Mouse (Mus musculus) macrophage (primary cell): ENCODE measurements around the gene Napb. TPM values are rescaled to one million over a fixed set of nuclear protein-coding genes. Genes with fewer than 3 reads are reported as not detected.
"Not testable (repeated sequence)": the region's sequence is repeated elsewhere in the genome, so short reads cannot be mapped to it uniquely, and the experiment has no call there.

Experiments used
- H3K27ac ChIP-seq: fragments of 350-480 bp; formaldehyde crosslinking; 2 replicates; pipeline ENCODE4 v1.9.0; 2021
- H3K36me3 ChIP-seq: fragments of 350-480 bp; formaldehyde crosslinking; 2 replicates; pipeline ENCODE4 v1.9.0; 2021; ENCODE audit errors: inconsistent target
- H3K4me3 ChIP-seq: fragments of 350-480 bp; formaldehyde crosslinking; 2 replicates; pipeline ENCODE4 v1.9.0; 2021; ENCODE audit errors: inconsistent target
- H3K79me2 ChIP-seq: fragments of 350-480 bp; formaldehyde crosslinking; 2 replicates; pipeline ENCODE4 v1.9.0; 2021; ENCODE audit errors: inconsistent target
- WGBS: methylation state at CpG from one replicate; pipeline ENCODE4 v1.1.7; 2026; ENCODE audit warnings: inconsistent platforms; ENCODE audit not compliant: missing documents; 5-methylcytosine and 5-hydroxymethylcytosine counted together
- polyA plus RNA-seq: library from polyadenylated mRNA; stranded (reverse); fragments of 250-400 nt; gene quantifications from 3 replicates; pipeline ENCODE4 v1.2.4, GENCODE M21; 2018; ENCODE audit warnings: inconsistent platforms
- total RNA-seq, 78 experiments: library from RNA; depleted of rRNA; stranded (reverse); fragments of 250-400 nt; gene quantifications; 1 replicate in 9 of 78; 2 replicates in 24 of 78; 3 replicates in 43 of 78; 4 replicates in 2 of 78; pipeline ENCODE4 v1.2.4; 2018; ENCODE audit warnings: inconsistent platforms in 56 of 78

Gene Napb
- 10 to 100 TPM in 8 of 26 experiments, 1 to 10 TPM in 18; 1.1 to 18.8 (median 6.4) TPM for total RNA-seq (2018; cell fraction: chromatin; rRNA removed)
- 1 to 10 TPM in 9 of 26 experiments, under 1 TPM in 17; 0.16 to 1.8 (median 0.75) TPM for total RNA-seq (2018; cell fraction: cytosol; rRNA removed)
- total RNA-seq (2018; cell fraction: nucleus; rRNA removed) = 10 to 100 TPM in 2 of 26 experiments, 1 to 10 TPM in 21, under 1 TPM in 3; 0.74 to 12.2 (median 3.2) TPM
- polyA plus RNA-seq = 0.69 to 0.97 TPM (median 0.83 TPM) in 3 replicates

DNA sequence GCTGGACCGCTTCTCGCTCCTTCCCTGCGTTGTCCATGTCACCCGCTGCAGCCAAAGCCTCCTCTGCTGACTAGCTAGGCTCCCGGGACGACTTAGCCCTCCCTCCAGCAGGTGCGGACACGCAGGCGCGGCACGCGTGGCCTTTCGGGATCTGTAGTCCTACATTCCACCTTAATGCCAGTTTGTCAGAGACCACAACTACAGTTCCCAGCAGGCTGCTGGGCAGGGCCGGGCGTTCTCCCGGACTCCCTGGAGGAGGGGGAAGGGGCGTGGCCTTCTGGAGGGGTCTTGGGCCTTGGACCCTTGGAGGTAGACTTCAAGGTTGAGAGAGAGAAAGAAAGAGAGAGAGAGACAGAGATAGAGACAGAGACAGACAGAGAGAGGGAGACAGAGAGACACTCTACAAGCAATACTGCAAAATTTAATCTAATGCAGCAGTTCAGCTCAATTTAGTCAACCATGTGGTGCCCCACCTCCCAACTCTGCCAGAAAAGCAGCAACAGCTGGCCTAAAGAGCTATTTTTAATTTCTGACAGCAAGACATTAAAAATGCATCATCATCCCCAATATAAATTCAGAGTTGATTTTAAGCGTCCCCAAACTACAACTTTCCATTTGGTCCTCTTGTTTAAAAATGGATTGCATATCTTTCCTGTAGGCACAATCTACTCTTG lies at the start of gene Napb:
Gene Napb, minus strand, starts transcription at position 141 of the 674 bp plus-strand sequence.
- peaks cover 27% of the 10 kb centered on the region for H3K79me2 ChIP-seq
- peak within 1 kb of the TSS; percentile 33; the same call in 1 of the 2 replicates for H3K27ac ChIP-seq
- no peaks in the 10 kb centered on the region for H3K36me3 ChIP-seq
- 6% methylated on average over 18 of the region's 18 CpGs for WGBS
- H3K4me3 ChIP-seq = peak within 1 kb of the TSS; percentile 92

DNA sequence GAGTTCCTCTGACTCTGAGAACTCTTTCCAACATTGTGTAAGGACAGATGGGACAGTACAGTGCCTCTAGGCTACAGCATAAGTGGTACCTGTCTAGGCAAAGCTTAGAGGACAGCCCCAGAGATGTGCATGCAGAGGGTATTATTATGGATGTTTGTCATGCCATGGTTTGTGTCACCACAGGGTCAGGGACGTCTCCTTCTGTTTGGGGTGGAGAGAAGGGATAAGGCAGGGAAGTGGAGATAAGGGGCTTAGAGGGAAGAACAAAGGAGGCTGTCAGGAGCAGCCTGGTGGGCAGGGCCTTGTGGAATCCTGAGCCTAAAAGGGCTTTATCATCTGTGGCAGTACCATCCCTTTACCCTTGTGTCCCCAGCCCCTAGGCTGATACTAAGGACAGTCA lies 49.4 kb upstream of the Napb start, which contains the start of gene 8030411F24Rik:
Gene 8030411F24Rik, plus strand, starts transcription at position 301 of the 400 bp plus-strand sequence.
- Histone ChIP-seq H3K27ac (no peak within 1 kb of the TSS), H3K4me3 (no peak within 1 kb of the TSS), H3K79me2 (no peaks in the 10 kb centered on the region), H3K36me3 (no peaks in the 10 kb centered on the region)
- WGBS = 42% methylated on average over 1 of the region's 1 CpGs

DNA sequence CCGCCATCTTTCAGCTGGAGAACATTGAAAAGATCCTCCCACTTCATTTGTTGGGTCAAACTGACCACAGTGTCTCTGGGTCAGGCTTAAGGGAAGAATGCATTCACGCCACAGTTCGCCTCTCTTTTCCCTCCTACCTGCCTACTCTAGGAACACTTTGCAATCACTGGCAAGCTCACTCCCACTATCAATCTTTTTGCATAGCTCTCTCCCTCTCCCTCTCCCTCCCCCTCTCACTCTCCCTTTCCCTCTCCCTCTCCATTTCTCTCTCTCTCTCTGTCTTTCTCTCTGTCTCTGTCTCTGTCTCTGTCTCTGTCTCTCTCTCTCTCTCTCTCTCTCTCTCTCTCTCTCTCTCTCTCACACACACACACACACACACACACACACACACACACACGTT lies 39.1 kb upstream of the Napb start, which contains the start of gene Cst11:
Gene Cst11, minus strand, starts transcription at position 101 of the 400 bp plus-strand sequence.
- H3K27ac ChIP-seq, H3K79me2 ChIP-seq, H3K4me3 ChIP-seq, H3K36me3 ChIP-seq: not testable (repeated sequence)
- 100% methylated on average over 3 of the region's 4 CpGs for WGBS

DNA sequence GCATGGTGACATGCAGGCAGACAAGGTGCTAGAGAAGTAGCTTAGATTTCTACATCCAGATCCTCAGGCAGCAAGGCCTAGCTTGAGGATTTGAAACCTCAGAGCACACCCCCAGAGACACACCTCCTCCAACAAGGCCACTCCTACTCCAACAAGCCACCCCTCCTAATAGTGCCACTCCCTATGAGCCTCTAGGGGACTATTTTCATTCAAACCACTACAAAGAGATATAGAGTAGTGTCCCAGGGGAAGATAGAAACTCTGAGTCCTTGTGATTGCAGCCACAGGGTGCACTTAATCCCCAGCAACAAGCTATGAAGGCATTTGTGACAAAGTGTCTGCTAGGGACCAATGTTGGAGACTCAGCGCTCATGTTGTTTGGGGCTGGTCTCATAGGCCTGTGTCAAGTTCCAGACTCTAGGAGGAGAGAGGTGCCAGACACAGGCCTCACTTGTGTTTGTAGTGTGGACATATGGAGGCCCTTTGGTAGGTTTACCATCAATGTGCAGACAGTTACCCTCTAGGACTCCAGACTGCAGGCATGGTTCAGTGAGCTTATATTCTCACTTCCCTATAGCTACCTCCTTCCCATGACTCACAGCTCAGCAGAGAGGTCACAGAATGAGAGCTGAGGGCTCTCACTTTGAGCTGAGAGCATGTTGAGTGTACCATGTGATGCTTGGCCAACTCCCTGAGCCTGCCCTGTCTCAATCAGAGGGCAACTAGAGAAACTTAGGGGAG lies 31.6 kb upstream of the Napb start:
- 93% methylated on average over 1 of the region's 1 CpGs for WGBS
- Histone ChIP-seq H3K79me2 (no peaks in the 10 kb centered on the region), H3K4me3 (no peak overlapping the region), H3K27ac (peak overlapping the region; percentile 36; the same call in 1 of the 2 replicates), H3K36me3 (no peaks in the 10 kb centered on the region)

DNA sequence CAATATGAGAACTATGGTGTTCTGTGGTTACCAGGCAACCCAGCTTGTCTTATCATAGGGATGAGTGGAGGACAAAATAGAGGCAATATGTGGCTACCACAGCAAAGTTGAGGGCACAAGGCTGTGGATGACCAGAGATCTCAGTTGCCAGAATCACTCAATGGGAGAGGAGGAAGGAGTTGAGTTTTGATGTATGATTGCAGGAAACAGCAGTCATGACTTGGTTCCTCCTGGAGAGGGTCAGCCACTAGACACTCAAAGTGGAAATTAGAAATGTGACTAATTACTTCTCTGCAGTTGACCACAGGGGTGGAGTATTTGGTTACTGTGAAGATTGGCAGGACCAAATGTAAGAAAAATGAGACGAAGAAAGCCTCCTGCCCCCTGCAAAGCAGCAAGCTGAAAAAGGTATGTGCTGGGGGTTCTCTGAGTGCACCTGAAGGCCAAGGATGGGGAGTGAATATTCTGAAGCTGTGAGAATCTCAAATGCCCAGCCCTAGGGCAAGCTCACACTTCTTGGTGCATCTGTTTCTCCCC lies 22.1 kb upstream of the Napb start:
- WGBS = 11% methylated on average over 1 of the region's 1 CpGs
- Histone ChIP-seq H3K79me2 (no peaks in the 10 kb centered on the region), H3K4me3 (no peak overlapping the region), H3K36me3 (no peaks in the 10 kb centered on the region), H3K27ac (0 out of 2 replicates have a peak overlapping the region, but pooled peaks have one; percentile 5)

DNA sequence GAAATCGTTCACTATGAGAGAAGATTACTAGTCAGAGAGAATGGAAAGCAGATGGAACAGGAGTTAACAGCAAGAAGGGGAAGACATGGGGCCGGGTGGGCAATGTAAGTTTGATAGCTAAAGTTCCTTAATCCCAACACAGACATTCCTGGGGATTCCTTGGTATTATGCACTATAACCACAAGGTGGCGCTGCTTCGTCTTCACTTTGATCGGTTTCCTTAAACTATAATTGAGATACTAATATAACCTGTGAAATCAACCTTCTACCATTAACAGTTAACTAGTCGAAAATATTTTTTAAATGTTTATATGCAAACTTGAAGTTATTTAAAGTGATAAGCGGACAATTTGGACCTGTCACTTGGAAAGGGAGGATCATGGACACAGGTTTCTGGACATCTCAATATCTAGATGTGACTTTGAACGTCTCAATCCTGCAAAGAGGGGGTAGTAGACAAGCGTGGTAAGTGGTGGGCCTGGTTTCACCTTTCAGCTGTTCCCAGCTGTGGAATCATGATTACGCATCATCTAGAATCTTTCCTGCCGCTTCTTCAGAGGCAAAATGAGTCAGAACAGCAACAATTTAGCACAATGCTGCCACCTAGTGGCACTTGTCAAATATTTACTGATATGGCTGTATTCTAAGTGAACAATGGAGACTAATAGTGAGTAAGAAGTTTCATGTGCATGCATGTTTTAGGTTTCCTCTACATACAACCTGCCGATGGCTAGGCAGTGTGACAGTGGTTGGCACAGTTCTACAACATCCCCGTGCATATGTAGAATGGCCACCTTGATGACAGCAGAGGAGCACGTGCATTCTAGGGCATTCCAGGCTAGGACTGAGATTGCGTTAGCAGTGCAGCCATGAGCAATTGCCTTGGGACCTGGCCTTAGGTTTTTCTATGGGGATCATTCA lies 19.9 kb upstream of the Napb start:
- 17% methylated on average over 15 of the region's 15 CpGs for WGBS
- no peaks in the 10 kb centered on the region for H3K36me3 ChIP-seq
- H3K4me3 ChIP-seq = peak overlapping the region; percentile 26
- no peaks in the 10 kb centered on the region for H3K79me2 ChIP-seq
- H3K27ac ChIP-seq = no peak overlapping the region

DNA sequence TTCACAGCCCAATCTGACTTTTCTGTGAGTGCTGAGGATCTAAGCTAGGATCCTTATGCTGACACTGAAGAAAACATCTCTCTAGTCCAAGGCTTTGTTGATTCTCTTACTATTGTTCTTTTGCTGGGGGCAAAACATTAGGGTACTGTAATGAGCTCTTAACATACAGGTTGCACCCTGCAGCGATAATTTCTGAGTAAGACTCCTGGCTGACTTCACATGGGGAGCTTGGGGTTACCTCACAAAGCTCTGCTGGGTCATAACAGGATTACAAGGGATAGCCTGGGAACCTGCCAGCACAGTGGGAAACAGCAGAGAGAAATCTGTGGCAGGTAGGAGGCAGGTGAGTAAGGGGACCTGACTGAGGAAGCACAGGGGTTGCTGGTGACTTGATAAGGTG lies 17.8 kb upstream of the Napb start, which contains the start of gene Cstl1:
Gene Cstl1, plus strand, starts transcription at position 301 of the 400 bp plus-strand sequence.
- Histone ChIP-seq H3K27ac (no peak within 1 kb of the TSS), H3K79me2 (no peaks in the 10 kb centered on the region), H3K4me3 (no peak within 1 kb of the TSS), H3K36me3 (no peaks in the 10 kb centered on the region)
- 100% methylated on average over 1 of the region's 1 CpGs for WGBS

DNA sequence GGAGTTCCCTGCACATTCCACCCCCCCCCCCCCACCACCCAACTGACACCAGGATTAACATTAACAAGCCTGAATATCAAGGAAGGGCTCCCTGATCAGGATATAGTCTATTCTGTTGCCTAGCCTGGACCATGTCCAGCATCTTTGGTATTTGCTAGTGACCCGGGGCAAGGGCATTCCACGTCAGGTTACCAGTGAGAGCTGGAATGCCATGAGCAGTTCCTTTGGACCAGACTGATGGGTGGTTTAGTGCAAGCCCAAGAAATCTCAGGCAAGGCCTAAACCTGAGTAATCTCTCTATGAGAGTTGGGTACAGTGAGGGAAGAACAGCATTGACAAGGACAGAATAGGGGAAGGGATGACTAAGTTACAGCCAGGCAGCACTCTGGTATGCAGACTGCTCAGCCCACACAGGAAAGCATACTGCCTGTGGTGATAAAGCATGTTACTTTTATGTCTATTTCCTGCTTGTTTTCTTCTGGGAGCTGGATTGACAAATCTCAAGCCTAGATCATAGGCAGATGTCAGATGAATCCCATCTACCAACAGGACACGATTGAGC lies 11.7 kb upstream of the Napb start:
- H3K79me2 ChIP-seq = no peaks in the 10 kb centered on the region
- WGBS = 70% methylated on average over 3 of the region's 3 CpGs
- no peak overlapping the region for H3K27ac ChIP-seq
- H3K4me3 ChIP-seq = no peak overlapping the region
- no peaks in the 10 kb centered on the region for H3K36me3 ChIP-seq

DNA sequence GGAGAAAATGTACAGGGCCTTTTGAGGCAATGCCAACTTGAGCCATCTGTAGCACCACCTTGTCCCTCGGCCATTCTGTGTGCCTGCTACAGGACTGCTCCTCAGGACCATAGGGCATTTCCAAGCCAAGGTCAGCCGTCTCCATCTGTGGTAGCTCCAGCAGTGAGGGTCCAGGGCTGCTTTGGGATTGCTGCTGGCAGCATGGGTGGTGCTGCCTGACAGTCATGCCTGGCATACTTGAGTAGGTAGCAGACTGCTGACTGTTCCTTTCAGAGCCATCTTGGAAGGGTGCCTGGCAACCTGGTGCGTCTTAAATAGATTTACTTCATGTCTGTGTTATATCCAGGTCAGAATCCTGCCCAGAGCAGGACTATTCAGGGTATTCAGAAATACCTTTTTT lies 10.7 kb upstream of the Napb start:
- no peaks in the 10 kb centered on the region for H3K79me2 ChIP-seq
- WGBS = 93% methylated on average over 3 of the region's 3 CpGs
- H3K27ac ChIP-seq = no peak overlapping the region
- no peaks in the 10 kb centered on the region for H3K36me3 ChIP-seq
- H3K4me3 ChIP-seq = no peak overlapping the region

DNA sequence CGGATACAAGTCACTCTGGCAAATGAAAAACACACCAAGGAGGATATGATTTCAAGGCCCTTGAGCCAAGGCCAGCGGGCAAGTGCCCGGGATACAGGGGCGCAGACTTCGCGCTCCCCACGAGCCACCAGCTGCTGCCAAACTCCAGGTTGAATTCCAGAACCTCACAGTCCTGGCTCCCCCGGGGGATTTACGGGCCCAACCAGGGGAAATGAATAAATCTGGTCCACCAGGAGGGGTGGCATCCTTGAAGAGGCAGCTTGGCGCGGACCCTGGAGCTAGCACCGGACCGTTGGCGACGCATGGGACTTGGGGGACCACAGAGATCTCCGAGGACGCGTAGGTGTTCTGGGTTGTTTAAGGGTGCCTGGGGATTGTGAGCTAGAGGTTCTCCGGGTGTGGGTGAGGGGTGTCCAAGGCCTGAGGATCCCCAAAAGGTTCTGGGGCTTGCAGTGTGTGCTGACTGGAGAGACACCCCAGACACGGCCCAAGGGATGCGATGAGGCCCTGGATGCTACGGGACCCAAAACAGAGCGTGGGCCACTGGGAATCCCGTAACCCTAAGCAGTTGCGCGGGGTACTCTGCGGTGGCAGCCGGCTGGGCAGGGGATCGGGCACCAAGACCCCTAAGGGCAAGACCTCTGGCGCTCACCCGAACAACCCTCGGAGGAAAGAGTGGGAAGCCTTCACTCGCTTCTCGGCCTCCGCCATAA lies 497 bp downstream of the Napb start:
- Histone ChIP-seq H3K79me2 (peaks cover 31% of the 10 kb centered on the region), H3K4me3 (peak overlapping the region; percentile 92), H3K27ac (peak overlapping the region; percentile 33; the same call in 1 of the 2 replicates), H3K36me3 (no peaks in the 10 kb centered on the region)
- 3% methylated on average over 35 of the region's 35 CpGs for WGBS

DNA sequence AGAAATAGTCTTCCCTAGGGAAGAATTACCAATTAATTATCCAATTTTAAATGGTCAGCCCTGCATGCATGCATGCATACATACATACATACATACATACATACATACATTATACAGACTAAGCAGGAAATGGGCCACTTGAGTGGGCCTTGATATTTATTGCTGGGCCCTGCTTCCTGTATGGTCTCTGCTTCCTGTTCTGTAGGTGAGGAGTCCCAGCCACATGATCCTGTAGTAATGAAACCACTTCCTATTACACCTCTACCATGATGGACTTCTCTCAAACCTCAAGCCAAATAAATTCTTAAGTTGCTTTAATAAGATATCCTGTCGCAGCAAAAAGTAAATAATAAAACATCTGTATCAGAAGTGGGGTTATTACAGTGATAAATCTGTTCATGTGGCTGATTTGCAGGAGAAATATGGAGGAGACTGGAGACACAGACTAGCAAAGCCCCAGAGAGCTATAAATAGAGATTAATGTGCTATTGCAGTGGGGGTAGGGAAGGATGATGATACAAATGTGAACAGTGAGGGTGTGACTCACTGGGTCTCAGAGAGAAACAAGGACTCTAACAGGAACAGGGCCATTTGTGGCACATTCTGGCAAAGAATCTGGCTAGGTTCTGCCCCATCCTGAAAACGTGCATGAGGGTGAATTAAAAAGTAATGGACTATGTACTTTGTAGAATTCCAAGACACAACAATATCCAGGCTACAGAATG lies 12.8 kb downstream of the Napb start:
- 36% methylated on average over 2 of the region's 2 CpGs for WGBS
- H3K79me2 ChIP-seq = peaks cover 31% of the 10 kb centered on the region
- no peak overlapping the region for H3K4me3 ChIP-seq
- no peaks in the 10 kb centered on the region for H3K36me3 ChIP-seq
- peak overlapping the region; percentile 10; the same call in 1 of the 2 replicates for H3K27ac ChIP-seq

DNA sequence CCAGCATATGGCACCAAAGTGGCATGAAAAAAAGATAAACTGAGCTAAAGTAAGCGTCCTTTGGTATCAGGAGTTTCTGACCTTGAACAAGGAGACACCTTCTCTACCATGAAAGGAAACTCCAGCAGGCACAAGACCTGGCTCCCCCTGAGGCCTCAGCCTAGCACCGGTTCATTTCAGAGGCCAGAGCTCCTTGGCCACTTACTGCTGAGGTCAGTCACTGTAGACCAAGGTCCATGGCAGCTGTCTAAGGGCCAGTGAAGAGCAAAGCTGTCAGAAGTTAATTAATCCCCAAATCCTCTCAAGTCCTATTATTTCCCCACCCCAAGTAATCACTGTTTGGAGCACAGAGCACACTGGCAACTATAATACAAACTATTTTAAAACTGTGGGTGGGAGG lies 15.2 kb downstream of the Napb start:
- Histone ChIP-seq H3K4me3 (no peak overlapping the region), H3K27ac (no peak overlapping the region), H3K79me2 (peaks cover 13% of the 10 kb centered on the region), H3K36me3 (no peaks in the 10 kb centered on the region)
- WGBS = 78% methylated on average over 2 of the region's 2 CpGs
